Mouse (Mus musculus) bone marrow, adult 2 months (tissue): Measurements from ENCODE around the gene Swt1.

Source experiments
- CTCF ChIP-seq: fragments of 200-500 bp; IDR thresholded peaks from 2 replicates; pipeline ENCODE4 v1.5.1; 2011; ENCODE audit warnings: low read length, control low read depth; ENCODE audit not compliant: control insufficient read depth, insufficient read depth
- POLR2A ChIP-seq: fragments of 200-500 bp; IDR thresholded peaks from 2 replicates; pipeline ENCODE4 v1.6.1; 2011; ENCODE audit warnings: low read depth, mild to moderate bottlenecking, control low read depth, low read length, borderline replicate concordance; ENCODE audit not compliant: control insufficient read depth

GRCm38 (mm10) chr1:151377353-151377752 is 50.9 kb downstream of the Swt1 start:
- TF ChIP-seq CTCF (no peak), POLR2A (no peak)
